Mouse (Mus musculus) heart, postnatal 4 days (tissue): ENCODE data around the gene Gm12185. TPM values are rescaled to one million over a fixed set of nuclear protein-coding genes. Genes with fewer than 3 reads are reported as not detected.
"Not testable (repeated sequence)": the region's sequence is repeated elsewhere in the genome, so short reads cannot be mapped to it uniquely, and the experiment has no call there.

ENCODE experiments used
- DNase-seq: peaks from one replicate; pipeline ENCODE4 v3.0.0; 2021
- total RNA-seq, 2 experiments: library from RNA; stranded (reverse); gene quantifications; 2 replicates each; pipeline ENCODE4 v1.2.3; 2021

Gm12185 gene
- under 1 TPM; 0.07 to 0.29 TPM for total RNA-seq

GRCm38 (mm10) chr11:48991740-48992520, at the start of gene Gm12185:
TSS of gene Gm12185 (minus strand) at chr11:48992226.
- not testable (repeated sequence) for DNase-seq

- not testable (repeated sequence) for DNase-seq
These were observed 20.0 kb upstream of the Gm12185 start for GRCm38 (mm10) chr11:49012074-49012473.

GRCm38 (mm10) chr11:49006785-49007184, 14.8 kb upstream of the Gm12185 start:
- DNase-seq = not testable (repeated sequence)

DNA sequence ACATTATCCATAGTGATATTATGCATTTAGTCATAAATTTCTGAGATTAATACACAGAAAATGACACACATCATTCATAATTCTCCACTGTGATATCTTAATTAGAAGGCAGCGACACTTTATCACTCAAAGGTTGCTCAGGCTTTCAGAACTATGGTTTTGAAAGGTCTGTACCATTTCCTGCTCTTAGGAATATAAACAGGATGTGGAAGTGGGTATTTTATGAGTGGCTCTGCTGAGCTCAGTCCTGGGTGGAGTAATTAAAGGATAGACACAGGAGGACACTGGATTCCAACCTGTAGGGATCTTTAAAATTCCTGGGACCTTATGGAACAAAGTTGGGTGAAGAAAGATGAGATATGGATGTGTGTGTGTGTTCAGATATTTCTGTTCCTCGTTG, 14.3 kb upstream of the Gm12185 start:
- DNase-seq = not testable (repeated sequence)

DNA sequence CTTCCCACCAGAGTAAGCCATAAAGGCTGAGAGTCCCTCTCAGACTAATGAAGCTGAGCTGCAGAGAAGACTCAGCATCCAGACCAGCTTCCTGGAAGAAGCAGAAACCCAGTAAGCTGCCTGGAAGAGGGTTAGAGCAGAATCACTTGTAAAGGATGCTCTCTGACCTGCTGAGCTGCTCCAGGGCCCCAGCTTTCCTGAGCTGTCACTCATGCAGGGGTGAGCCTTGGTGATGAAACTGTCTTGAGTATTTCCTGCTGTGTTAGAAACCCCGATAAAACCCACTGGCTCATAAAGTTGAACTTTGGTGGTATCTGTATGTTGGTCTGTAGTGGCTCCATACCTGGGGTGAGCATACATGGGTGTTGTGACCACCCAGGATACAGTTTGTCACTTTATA, 8.4 kb upstream of the Gm12185 start:
- DNase-seq = not testable (repeated sequence)

GRCm38 (mm10) chr11:48994018-48994417, 2.0 kb upstream of the Gm12185 start, which contains the start of gene Tgtp1:
TSS of gene Tgtp1 (minus strand) at chr11:48994172.
- DNase-seq = not testable (repeated sequence)

DNA sequence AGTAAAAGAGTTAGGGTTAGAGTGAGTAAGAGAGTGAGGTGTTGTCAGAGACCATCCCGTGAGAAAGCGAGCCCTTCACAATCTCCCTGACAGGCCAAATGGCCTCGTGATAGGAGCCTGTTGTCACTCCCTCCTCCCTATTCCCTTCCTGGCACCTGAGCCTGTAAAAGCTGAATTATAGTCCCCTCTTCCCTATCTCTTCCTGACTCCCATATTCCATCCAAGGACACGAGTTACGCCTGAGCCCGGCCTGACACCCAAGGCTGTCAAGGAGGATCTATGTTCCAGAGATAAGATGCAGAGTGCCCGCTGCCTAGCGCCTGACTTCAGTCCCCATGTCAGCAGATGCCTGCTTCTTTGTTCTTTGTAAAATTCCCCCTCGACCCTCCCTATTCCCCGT, 1.3 kb upstream of the Gm12185 start:
- DNase-seq = not testable (repeated sequence)

- DNase-seq = not testable (repeated sequence)
These were observed 2.0 kb downstream of the Gm12185 start for GRCm38 (mm10) chr11:48989981-48990380.

GRCm38 (mm10) chr11:48988219-48988618, 3.8 kb downstream of the Gm12185 start:
- not testable (repeated sequence) for DNase-seq

- not testable (repeated sequence) for DNase-seq
These were observed 9.2 kb downstream of the Gm12185 start for GRCm38 (mm10) chr11:48982848-48983247.

- not testable (repeated sequence) for DNase-seq
These were observed 12.0 kb downstream of the Gm12185 start for GRCm38 (mm10) chr11:48980052-48980451.

DNA sequence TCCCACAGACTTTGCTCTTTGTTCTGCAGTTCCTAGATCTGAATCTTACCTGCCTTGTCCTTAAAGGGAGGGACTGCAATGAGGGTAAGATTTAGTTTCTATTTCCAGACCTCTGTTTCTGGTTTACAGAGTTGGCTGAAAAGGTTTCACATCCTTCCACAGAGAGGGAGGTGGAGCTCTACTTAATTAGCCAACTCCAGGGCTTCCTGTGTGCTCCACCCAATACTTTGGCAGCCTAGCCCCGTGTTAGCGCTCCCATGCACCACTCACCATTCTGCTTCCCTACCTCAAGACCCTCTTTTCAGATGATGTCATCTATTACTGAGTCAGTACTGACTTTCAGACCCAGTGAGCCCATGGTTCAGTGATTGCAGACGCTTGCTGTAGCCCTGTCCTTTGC, 12.8 kb downstream of the Gm12185 start, which contains the start of gene 9930111J21Rik1:
Gene 9930111J21Rik1, minus strand, starts transcription at position 148 of the 400 bp plus-strand sequence.
- not testable (repeated sequence) for DNase-seq

DNA sequence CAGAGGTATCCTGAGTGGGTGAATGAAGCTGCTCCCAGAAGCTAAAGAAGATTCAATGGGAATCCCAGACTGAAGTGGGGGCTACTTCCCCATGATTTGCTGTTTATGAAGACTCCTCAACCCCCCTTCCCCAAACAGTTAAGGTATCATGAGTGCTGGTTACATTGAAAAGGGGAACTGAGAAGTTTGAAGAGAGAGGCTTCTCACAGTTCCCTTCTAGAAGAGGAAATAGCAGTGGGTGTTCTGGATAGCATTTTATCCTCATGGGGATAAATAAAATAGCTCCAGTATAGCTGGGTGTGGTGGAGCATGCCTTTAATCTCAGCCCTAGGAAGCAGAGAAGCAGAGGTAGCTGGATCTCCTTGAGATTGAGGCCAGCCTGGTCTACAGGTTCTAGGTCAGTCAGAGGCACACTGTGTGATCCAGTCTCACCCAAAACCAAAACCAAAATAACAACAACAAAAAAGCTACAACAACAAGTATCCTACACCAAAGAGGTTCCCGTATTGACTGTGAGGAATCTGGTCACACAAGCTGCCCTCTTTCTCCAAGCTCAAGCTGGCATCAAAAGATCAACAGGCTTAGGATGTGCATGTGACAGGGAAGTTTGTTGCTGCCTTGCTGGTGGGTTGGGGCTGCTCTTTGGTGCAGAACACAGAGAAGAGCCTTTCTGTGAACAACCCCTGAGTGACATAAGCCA, 13.6 kb downstream of the Gm12185 start, which contains the start of gene Olfr56:
Gene Olfr56, plus strand, starts transcription at position 650 of the 700 bp plus-strand sequence.
- not testable (repeated sequence) for DNase-seq

DNA sequence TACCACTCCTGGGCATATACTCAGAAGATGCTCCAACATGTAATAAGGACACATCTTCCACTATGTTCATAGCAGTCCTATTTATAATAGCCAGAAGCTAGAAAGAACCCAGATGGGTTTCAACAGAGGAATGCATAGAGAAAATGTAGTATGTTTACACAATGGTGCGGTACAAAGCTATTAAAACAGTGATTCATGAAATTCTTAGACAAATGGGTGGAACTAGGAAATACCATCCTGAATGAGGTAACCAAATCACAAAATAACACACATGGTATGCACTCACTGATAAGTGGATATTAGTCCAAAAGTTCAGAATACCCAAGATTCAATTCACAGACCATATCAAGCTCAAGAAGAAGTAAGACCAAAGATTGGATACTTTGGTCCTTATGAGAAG, 17.3 kb downstream of the Gm12185 start:
- not testable (repeated sequence) for DNase-seq

DNA sequence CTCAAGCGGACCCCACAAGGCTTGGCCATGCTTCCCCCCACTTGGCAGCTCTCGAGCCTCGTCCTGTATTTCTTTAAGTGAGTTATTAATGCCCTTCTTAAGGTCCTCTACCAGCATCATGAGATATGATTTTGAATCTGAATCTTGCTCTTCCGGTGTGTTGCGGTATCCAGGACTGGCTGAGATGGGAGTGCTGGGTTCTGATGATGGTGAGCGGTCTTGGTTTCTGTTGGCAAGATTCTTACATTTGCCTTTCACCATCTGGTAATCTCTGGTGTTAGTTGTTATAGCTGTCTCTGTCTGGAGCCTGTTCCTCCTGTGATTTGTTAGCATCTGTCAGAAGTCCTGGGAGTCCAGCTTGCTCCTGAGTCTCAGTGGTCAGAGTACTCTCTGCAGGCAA, 45.9 kb downstream of the Gm12185 start, which contains the start of gene Psme2b:
Gene Psme2b, minus strand, starts transcription at position 101 of the 400 bp plus-strand sequence.
- not testable (repeated sequence) for DNase-seq

DNA sequence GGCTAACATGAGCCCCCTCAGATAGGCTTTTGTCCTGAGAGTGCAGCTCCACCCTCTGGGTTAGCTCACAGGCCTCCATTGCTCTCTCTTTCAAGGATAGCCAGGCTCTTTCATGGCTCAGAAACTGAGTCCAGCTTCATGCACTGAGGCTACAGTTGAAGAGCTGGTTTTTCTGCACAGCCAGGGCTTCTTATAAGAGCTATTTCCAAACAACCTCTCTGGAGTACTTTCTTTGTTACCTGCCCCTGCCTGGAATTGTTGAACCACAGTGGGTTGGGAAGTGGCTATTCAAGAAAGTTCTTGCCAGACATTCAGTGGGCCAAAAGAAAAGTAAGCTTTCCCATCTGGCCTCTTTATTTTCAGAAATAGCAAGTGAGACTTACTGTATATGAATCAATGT, 52.7 kb downstream of the Gm12185 start:
- not testable (repeated sequence) for DNase-seq

GRCm38 (mm10) chr11:48935291-48935690, 56.7 kb downstream of the Gm12185 start:
- DNase-seq = not testable (repeated sequence)

- DNase-seq = not testable (repeated sequence)
These were observed 58.1 kb downstream of the Gm12185 start for GRCm38 (mm10) chr11:48933923-48934322.

GRCm38 (mm10) chr11:48933422-48933821, 58.6 kb downstream of the Gm12185 start:
- not testable (repeated sequence) for DNase-seq

DNA sequence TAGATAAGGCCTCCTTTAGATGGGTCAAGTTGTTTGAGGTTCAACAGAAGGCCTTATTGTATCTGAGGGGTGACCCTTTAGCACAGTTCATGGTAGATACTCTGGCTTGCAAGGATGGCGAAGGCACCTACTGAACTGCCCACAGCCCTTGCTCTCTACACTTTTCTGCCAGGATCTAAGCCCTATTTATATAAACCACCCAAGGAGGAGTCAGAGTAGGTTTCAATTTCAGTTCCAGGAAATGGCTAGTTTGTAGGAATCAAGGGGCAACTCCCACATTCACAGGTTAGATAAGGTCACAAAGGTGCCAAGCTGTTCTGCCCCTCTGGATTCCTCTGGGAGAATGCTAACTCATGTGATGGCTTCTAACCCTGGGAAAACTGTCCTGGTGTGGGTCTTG, 64.0 kb downstream of the Gm12185 start:
- DNase-seq = not testable (repeated sequence)

GRCm38 (mm10) chr11:48926437-48926836, 65.6 kb downstream of the Gm12185 start:
- not testable (repeated sequence) for DNase-seq

DNA sequence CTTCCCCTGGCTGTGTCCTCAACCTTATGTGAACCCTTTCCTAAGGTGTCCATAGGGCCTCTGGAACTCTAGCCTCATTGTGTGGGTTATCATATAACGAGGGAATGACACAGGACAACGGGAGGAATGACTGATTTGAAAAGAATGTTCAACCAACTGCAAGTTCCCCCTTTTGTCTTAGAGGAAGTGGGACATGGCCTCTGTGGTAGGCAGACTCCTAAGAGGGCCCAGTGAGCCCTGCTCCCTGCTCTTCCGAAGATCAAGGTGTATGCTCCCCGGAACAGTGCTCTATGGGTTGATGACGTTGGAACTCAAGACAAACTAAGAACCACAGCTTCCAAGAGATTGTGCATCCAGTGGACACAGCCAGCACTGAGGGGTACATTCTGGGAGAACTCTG, 68.2 kb downstream of the Gm12185 start:
- not testable (repeated sequence) for DNase-seq

GRCm38 (mm10) chr11:48918380-48918779, 73.6 kb downstream of the Gm12185 start:
- DNase-seq = no peak
